Mouse (Mus musculus): ENCODE measurements at regions not wholly inside any gene's neighbourhood (a gene's known extent, or its start where the extent isn't known, plus 50 kb on each side); places are given as distances from the start of the nearest gene placed in this dataset.

- DNase-seq (ENCODE audit: low spot score) = peak; percentile 58
- Histone ChIP-seq H3K4me2 (ENCODE audit: low read depth, low read length, poor library complexity, severe bottlenecking) (no peak overlapping the region), H3K4me3 (ENCODE audit: low read depth, low read length) (no peak overlapping the region), H3K27me3 (ENCODE audit: insufficient read depth, low read length) (no peaks in the 10 kb centered on the region), H3K27ac (ENCODE audit: low read depth, low read length) (no peak overlapping the region), H3K9me3 (ENCODE audit: low read length) (no peaks in the 10 kb centered on the region), H3K4me1 (ENCODE audit: insufficient read depth, low read length) (no peaks in the 10 kb centered on the region), H3K36me3 (ENCODE audit: insufficient read depth, low read length) (no peaks in the 10 kb centered on the region), H3K9ac (replicated peaks; ENCODE audit: low read length, poor library complexity, severe bottlenecking) (no peak overlapping the region)
- no peak for ATAC-seq (ENCODE audit: low FRiP score)
- no peak for TF ChIP-seq CTCF (IDR thresholded peaks at IDR 0.05)
- 63% methylated on average over 10 of the region's 10 CpGs for WGBS
These were observed 104.3 kb downstream of the Evx1 start for GRCm38 (mm10) chr6:52417439-52418124.

DNA sequence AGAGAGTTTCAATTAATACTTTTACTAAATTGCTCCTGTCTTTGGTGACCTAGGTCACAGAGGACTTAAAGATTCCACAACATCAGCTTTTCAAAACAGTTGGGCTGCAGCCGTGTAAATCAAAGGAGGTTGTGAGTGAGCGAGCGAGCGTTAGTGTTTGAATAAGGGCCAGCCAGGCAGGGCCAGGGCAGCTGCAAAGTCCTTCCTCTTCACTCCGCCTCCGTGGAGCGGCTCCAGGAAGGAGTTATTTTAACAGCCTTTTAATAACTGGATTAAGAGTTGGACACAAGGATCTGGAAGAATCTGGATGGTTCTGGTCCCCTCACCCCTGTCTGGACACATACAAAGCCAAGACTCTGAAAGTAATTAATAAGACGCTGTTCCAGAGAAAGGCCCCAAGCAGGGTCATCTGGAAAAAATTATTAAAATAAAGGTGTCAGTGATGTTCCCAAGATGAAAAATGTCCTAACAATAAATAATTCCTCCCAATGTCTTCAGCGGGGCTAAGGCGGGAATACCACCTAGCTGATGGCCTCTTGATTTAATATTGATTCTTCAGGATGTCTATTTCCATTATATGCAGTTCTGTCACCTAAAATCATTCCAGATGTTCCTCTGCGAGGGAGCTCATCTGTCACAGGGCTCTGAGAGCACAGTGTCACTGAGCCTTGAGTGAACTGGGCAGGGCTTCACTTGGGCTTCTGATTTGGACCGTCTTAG lies 105.3 kb downstream of the Evx1 start:
- Histone ChIP-seq H3K4me1 (ENCODE audit: insufficient read depth, low read length) (no peaks in the 10 kb centered on the region), H3K36me3 (ENCODE audit: insufficient read depth, low read length) (no peaks in the 10 kb centered on the region), H3K27ac (ENCODE audit: low read depth, low read length) (no peak overlapping the region), H3K27me3 (ENCODE audit: insufficient read depth, low read length) (no peaks in the 10 kb centered on the region), H3K4me3 (ENCODE audit: low read depth, low read length) (no peak overlapping the region), H3K4me2 (ENCODE audit: low read depth, low read length, poor library complexity, severe bottlenecking) (no peak overlapping the region), H3K9ac (replicated peaks; ENCODE audit: low read length, poor library complexity, severe bottlenecking) (no peak overlapping the region), H3K9me3 (ENCODE audit: low read length) (no peaks in the 10 kb centered on the region)
- WGBS = 51% methylated on average over 12 of the region's 12 CpGs
- TF ChIP-seq CTCF (IDR thresholded peaks at IDR 0.05) = no peak
- no peak for DNase-seq (ENCODE audit: low spot score)
- ATAC-seq (ENCODE audit: low FRiP score) = no peak

- TF ChIP-seq CTCF (IDR thresholded peaks at IDR 0.05) = no peak
- Histone ChIP-seq H3K27me3 (ENCODE audit: insufficient read depth, low read length) (no peaks in the 10 kb centered on the region), H3K9ac (replicated peaks; ENCODE audit: low read length, poor library complexity, severe bottlenecking) (no peak overlapping the region), H3K4me1 (ENCODE audit: insufficient read depth, low read length) (no peaks in the 10 kb centered on the region), H3K36me3 (ENCODE audit: insufficient read depth, low read length) (no peaks in the 10 kb centered on the region), H3K4me2 (ENCODE audit: low read depth, low read length, poor library complexity, severe bottlenecking) (no peak overlapping the region), H3K27ac (ENCODE audit: low read depth, low read length) (no peak overlapping the region), H3K4me3 (ENCODE audit: low read depth, low read length) (no peak overlapping the region), H3K9me3 (ENCODE audit: low read length) (no peaks in the 10 kb centered on the region)
- no peak for ATAC-seq (ENCODE audit: low FRiP score)
- no peak for DNase-seq (ENCODE audit: low spot score)
- 87% methylated on average over 7 of the region's 7 CpGs for WGBS
These were observed 107.1 kb downstream of the Evx1 start for GRCm38 (mm10) chr6:52420276-52420970.

GRCm38 (mm10) chr6:52421771-52422170 lies 108.5 kb downstream of the Evx1 start:
- no peak for TF ChIP-seq CTCF (IDR thresholded peaks at IDR 0.05)
- Histone ChIP-seq H3K4me1 (ENCODE audit: insufficient read depth, low read length) (no peaks in the 10 kb centered on the region), H3K36me3 (ENCODE audit: insufficient read depth, low read length) (no peaks in the 10 kb centered on the region), H3K27ac (ENCODE audit: low read depth, low read length) (no peak overlapping the region), H3K27me3 (ENCODE audit: insufficient read depth, low read length) (no peaks in the 10 kb centered on the region), H3K4me3 (ENCODE audit: low read depth, low read length) (no peak overlapping the region), H3K4me2 (ENCODE audit: low read depth, low read length, poor library complexity, severe bottlenecking) (no peak overlapping the region), H3K9ac (replicated peaks; ENCODE audit: low read length, poor library complexity, severe bottlenecking) (no peak overlapping the region), H3K9me3 (ENCODE audit: low read length) (no peaks in the 10 kb centered on the region)
- DNase-seq (ENCODE audit: low spot score) (no peak), ATAC-seq (ENCODE audit: low FRiP score) (no peak)
- WGBS = 88% methylated on average over 6 of the region's 6 CpGs

DNA sequence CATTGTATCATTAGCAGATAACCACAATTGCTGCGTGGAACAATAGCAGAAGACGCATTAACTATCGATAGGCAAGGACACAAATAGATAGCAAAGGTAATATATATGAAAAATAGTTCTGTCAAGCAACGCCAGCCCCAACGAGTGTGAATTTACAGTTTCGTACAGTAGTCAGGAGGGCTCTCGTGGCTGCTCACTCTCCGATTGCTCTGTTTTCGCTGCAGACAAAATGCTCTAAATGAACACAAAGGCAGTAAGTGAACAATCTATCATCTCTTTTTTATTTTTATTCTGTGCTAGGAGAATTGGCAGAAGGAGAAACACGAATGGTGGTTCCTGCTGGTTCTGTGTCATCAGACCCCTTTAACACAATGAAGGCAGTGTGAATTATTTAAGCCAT lies 109.4 kb downstream of the Evx1 start:
- Histone ChIP-seq H3K4me3 (ENCODE audit: low read depth, low read length) (no peak overlapping the region), H3K9me3 (ENCODE audit: low read length) (no peaks in the 10 kb centered on the region), H3K36me3 (ENCODE audit: insufficient read depth, low read length) (no peaks in the 10 kb centered on the region), H3K4me2 (ENCODE audit: low read depth, low read length, poor library complexity, severe bottlenecking) (no peak overlapping the region), H3K9ac (replicated peaks; ENCODE audit: low read length, poor library complexity, severe bottlenecking) (no peak overlapping the region), H3K4me1 (ENCODE audit: insufficient read depth, low read length) (no peaks in the 10 kb centered on the region), H3K27me3 (ENCODE audit: insufficient read depth, low read length) (no peaks in the 10 kb centered on the region), H3K27ac (ENCODE audit: low read depth, low read length) (no peak overlapping the region)
- TF ChIP-seq CTCF (IDR thresholded peaks at IDR 0.05) = no peak
- no peak for DNase-seq (ENCODE audit: low spot score)
- no peak for ATAC-seq (ENCODE audit: low FRiP score)
- WGBS = 73% methylated on average over 10 of the region's 10 CpGs

DNA sequence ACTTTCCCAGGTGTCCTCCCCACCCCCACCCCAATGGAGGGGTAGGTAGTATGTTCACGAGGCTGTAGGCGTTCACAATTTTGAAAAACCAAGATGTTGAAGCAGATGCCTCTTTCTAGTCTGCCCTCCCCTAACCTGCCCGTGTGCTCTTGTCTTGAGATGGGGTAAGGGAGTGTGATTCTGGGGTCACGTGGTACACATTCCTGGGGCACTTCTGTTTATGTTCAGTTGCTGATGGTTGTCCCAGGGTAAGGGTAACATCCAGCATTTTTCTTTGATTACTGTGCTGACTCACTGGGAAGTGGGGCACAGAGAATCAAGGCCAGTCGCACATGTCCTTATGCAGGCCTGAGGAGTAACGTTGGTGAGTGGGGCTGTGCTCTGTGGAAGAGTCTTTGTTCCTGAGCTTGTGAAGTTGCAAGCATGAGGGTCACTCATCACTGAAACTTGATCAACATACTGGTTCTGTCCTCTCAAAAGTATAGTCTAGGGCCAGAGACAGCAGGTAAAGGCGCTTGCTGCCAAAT lies 110.3 kb downstream of the Evx1 start:
- WGBS = 85% methylated on average over 7 of the region's 7 CpGs
- Histone ChIP-seq H3K9ac (replicated peaks; ENCODE audit: low read length, poor library complexity, severe bottlenecking) (no peak overlapping the region), H3K27me3 (ENCODE audit: insufficient read depth, low read length) (no peaks in the 10 kb centered on the region), H3K36me3 (ENCODE audit: insufficient read depth, low read length) (no peaks in the 10 kb centered on the region), H3K4me1 (ENCODE audit: insufficient read depth, low read length) (no peaks in the 10 kb centered on the region), H3K9me3 (ENCODE audit: low read length) (no peaks in the 10 kb centered on the region), H3K4me3 (ENCODE audit: low read depth, low read length) (no peak overlapping the region), H3K4me2 (ENCODE audit: low read depth, low read length, poor library complexity, severe bottlenecking) (no peak overlapping the region), H3K27ac (ENCODE audit: low read depth, low read length) (no peak overlapping the region)
- ATAC-seq (ENCODE audit: low FRiP score) = no peak
- TF ChIP-seq CTCF (IDR thresholded peaks at IDR 0.05) = no peak
- no peak for DNase-seq (ENCODE audit: low spot score)
